Mouse (Mus musculus) right cerebral cortex, adult 2 months (tissue): Measurements from ENCODE around the gene Ttc28.
A peak's percentile ranks its signal among the peaks of the same experiment; 100 is the strongest.

Source experiments
- DNase-seq, 2 experiments: peaks; one replicate each; pipeline ENCODE4 v3.0.0; 2021 to 2022; ENCODE audit warnings: low spot score in 2 of 2

Ttc28 gene

GRCm38 (mm10) chr5:111131561-111131960, 252.0 kb downstream of the Ttc28 start:
- no peak for DNase-seq

GRCm38 (mm10) chr5:111133150-111133549, 253.5 kb downstream of the Ttc28 start:
- DNase-seq, result no peak

- DNase-seq, result no peak
These were observed 254.2 kb downstream of the Ttc28 start for GRCm38 (mm10) chr5:111133754-111134153.

- DNase-seq, result no peak
These were observed 257.7 kb downstream of the Ttc28 start for GRCm38 (mm10) chr5:111137283-111137682.

GRCm38 (mm10) chr5:111137742-111138141, 258.1 kb downstream of the Ttc28 start:
- DNase-seq, result no peak

GRCm38 (mm10) chr5:111138239-111138833, 258.7 kb downstream of the Ttc28 start:
- DNase-seq, result no peak

GRCm38 (mm10) chr5:111138927-111139565, 259.4 kb downstream of the Ttc28 start:
- no peak for DNase-seq

GRCm38 (mm10) chr5:111139622-111140021, 260.0 kb downstream of the Ttc28 start:
- DNase-seq, result no peak

- no peak for DNase-seq
These were observed 261.7 kb downstream of the Ttc28 start for GRCm38 (mm10) chr5:111141139-111141885.

GRCm38 (mm10) chr5:111142837-111143236, 263.2 kb downstream of the Ttc28 start:
- DNase-seq, result no peak

GRCm38 (mm10) chr5:111144411-111144810, 264.8 kb downstream of the Ttc28 start:
- DNase-seq, result no peak

- peak; percentile 34 to 55 for DNase-seq
These were observed 271.0 kb downstream of the Ttc28 start for GRCm38 (mm10) chr5:111150581-111150980.

GRCm38 (mm10) chr5:111151882-111152759, 272.5 kb downstream of the Ttc28 start:
- no peak for DNase-seq

GRCm38 (mm10) chr5:111154586-111154985, 275.0 kb downstream of the Ttc28 start:
- no peak for DNase-seq

- DNase-seq, result no peak
These were observed 275.7 kb downstream of the Ttc28 start for GRCm38 (mm10) chr5:111155271-111155670.

- no peak for DNase-seq
These were observed 276.3 kb downstream of the Ttc28 start for GRCm38 (mm10) chr5:111155928-111156327.

GRCm38 (mm10) chr5:111158266-111158665, 278.7 kb downstream of the Ttc28 start:
- no peak for DNase-seq

GRCm38 (mm10) chr5:111159628-111160321, 280.2 kb downstream of the Ttc28 start:
- DNase-seq, result no peak

- no peak for DNase-seq
These were observed 281.7 kb downstream of the Ttc28 start for GRCm38 (mm10) chr5:111161146-111161930.

GRCm38 (mm10) chr5:111162857-111163256, 283.3 kb downstream of the Ttc28 start:
- no peak for DNase-seq
